Mouse (Mus musculus): ENCODE measurements around the gene Plce1.

The Plce1 gene

GRCm38 (mm10) chr19:38721808-38722207 lies 240.9 kb downstream of the Plce1 start:
- DNase-seq (ENCODE audit: low read depth, low spot score): no peak

GRCm38 (mm10) chr19:38722982-38723381 lies 242.1 kb downstream of the Plce1 start:
- DNase-seq (ENCODE audit: low read depth, low spot score): no peak

- no peak for DNase-seq (ENCODE audit: low read depth, low spot score)
These were observed 243.1 kb downstream of the Plce1 start for GRCm38 (mm10) chr19:38723969-38724368.

- no peak for DNase-seq (ENCODE audit: low read depth, low spot score)
These were observed 247.9 kb downstream of the Plce1 start for GRCm38 (mm10) chr19:38728842-38729241.

- DNase-seq (ENCODE audit: low read depth, low spot score): no peak
These were observed 248.4 kb downstream of the Plce1 start for GRCm38 (mm10) chr19:38729264-38729663.

- DNase-seq (ENCODE audit: low read depth, low spot score): no peak
These were observed 263.6 kb downstream of the Plce1 start for GRCm38 (mm10) chr19:38744546-38744945.

GRCm38 (mm10) chr19:38745810-38746491 lies 265.0 kb downstream of the Plce1 start:
- DNase-seq (ENCODE audit: low read depth, low spot score): no peak

- DNase-seq (ENCODE audit: low read depth, low spot score): no peak
These were observed 265.6 kb downstream of the Plce1 start for GRCm38 (mm10) chr19:38746492-38747014.

GRCm38 (mm10) chr19:38750192-38750591 lies 269.3 kb downstream of the Plce1 start:
- no peak for DNase-seq (ENCODE audit: low read depth, low spot score)

GRCm38 (mm10) chr19:38757161-38757560 lies 276.3 kb downstream of the Plce1 start:
- DNase-seq (ENCODE audit: low read depth, low spot score): no peak

- DNase-seq (ENCODE audit: low read depth, low spot score): no peak
These were observed 277.1 kb downstream of the Plce1 start for GRCm38 (mm10) chr19:38758056-38758455.

GRCm38 (mm10) chr19:38758685-38759472 lies 278.0 kb downstream of the Plce1 start:
- DNase-seq (ENCODE audit: low read depth, low spot score): no peak

- DNase-seq (ENCODE audit: low read depth, low spot score): no peak
These were observed 279.5 kb downstream of the Plce1 start for GRCm38 (mm10) chr19:38760441-38760840.

- no peak for DNase-seq (ENCODE audit: low read depth, low spot score)
These were observed 285.4 kb downstream of the Plce1 start for GRCm38 (mm10) chr19:38766306-38766705.

- DNase-seq (ENCODE audit: low read depth, low spot score): peak; percentile 20
These were observed 294.6 kb downstream of the Plce1 start for GRCm38 (mm10) chr19:38775548-38775947.

GRCm38 (mm10) chr19:38778805-38779204 lies 297.9 kb downstream of the Plce1 start:
- no peak for DNase-seq (ENCODE audit: low read depth, low spot score)

- DNase-seq (ENCODE audit: low read depth, low spot score): no peak
These were observed 302.6 kb downstream of the Plce1 start for GRCm38 (mm10) chr19:38783542-38783941.

GRCm38 (mm10) chr19:38787756-38788155 lies 306.8 kb downstream of the Plce1 start:
- DNase-seq (ENCODE audit: low read depth, low spot score): no peak

GRCm38 (mm10) chr19:38793563-38794045 lies 312.7 kb downstream of the Plce1 start:
- no peak for DNase-seq (ENCODE audit: low read depth, low spot score)

GRCm38 (mm10) chr19:38796546-38796945 lies 315.6 kb downstream of the Plce1 start:
- no peak for DNase-seq (ENCODE audit: low read depth, low spot score)

- DNase-seq (ENCODE audit: low read depth, low spot score): no peak
These were observed 317.4 kb downstream of the Plce1 start for GRCm38 (mm10) chr19:38798291-38798690.

GRCm38 (mm10) chr19:38798801-38799200 lies 317.9 kb downstream of the Plce1 start:
- DNase-seq (ENCODE audit: low read depth, low spot score): no peak

GRCm38 (mm10) chr19:38818191-38818590 lies 337.3 kb downstream of the Plce1 start:
- no peak for DNase-seq (ENCODE audit: low read depth, low spot score)
